Mouse (Mus musculus): ENCODE data around the gene Adgrg5.

Adgrg5 gene

DNA sequence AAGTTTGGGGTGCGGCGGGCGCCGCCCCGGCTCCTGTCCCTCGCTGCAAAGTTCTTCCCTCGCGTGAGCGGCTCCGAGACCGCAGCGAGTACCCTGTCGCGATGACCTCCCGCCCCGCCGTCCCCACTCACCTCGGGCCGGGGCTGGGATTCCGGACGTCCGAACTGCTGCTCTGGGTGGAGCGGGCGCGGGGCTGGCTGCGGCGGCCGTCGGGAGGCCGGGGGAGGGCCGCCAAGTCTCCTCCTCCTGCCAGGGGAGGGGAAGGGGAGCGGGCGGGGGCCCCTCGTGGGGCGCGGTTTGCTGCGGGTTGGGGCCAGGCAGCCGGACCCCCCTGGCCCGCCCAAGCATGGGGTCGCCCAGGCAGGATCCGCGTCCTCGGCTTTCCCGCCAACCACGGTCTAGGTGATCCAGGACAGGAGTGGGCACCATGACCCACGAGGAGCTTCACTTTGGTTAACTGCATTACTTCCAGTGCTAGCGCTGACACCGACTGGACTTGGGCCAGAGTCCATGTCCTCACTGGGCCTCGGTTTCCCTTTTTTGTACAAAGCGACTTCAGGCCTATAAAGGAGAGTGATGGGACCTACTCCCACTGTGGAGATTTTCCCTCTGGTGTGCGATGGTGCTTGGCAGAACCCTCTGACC is 5.5 kb upstream of the Adgrg5 start, which contains the start of gene Ccdc102a:
TSS of gene Ccdc102a (minus strand) at position 248 of the 645 bp plus-strand sequence.
- DNase-seq: peak; percentile 42 to 49

DNA sequence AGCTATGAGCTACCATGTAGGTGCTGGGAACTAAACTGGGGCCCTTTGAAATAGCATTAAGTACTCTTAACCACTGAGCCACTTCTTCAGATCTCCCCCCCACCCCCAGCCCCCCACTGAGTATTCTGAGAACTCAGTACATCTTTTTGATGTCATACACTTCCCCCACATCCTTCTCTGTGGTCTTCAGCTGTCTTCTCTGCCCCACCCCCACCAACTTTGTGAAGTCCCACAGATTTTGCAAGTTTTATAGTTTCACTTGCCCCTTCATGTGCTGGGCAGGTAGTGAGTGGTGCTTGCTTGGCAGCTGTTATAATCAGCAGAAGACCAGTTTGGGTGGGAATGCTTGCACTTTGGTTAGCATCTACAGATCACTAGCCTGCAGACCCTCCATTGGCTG is 4.2 kb upstream of the Adgrg5 start:
- DNase-seq: no peak

DNA sequence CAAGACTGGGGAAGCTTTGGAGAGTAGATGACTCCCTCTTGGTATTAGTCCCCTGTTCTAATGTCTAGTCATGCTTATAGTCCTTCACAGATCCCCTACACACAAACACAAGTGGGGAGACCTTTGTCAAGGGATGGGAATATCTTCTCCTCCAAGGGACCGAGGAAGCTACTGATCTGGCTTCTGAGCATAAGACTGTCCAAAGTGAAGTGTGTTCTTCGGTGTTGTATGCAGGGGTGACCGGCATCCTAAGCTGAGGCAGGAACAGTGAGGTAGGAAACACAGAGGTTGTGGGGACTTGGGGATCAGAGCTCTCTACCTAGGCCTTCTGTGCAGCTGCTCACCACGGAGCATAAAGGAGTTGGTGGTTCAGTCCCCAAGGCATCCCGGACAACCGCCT is 1.3 kb upstream of the Adgrg5 start:
- no peak for DNase-seq

DNA sequence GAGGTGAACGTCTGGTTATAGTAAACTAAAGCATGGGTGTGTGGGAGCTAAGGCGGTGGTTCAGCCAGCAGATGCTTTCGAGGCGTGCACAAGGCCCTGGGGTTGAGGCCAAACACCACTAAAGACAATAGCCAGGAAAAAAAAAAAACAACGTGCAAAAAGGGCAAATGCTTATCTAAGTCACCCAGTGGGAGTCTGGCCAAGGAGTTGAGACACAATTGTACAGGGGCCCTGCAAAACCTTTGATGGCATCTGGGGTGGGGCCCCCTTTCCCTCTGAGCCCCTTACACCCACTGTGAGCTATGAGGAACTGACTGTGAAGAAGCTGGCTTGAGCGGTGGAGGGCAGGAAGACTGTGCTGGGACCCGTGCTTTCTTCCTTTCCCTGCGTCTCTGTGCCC is 892 bp upstream of the Adgrg5 start:
- DNase-seq: no peak

DNA sequence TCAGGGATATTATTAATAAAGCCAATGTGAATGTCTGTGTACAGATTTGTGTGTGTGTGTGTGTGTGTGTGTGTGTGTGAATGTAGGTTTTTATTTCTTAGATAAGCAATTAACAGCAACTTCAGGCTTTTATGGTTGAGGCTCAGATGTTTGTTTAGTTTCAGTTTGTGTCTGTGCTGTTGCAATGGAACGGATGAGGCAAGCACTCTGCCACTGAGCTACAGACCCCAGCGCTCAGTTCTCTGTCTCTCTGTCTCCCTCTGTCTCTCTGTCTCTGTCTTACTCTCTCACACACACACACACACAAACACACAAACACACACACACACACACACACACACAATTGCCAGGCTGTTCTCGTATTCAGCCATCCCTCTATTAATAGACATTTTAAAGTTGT is 4.7 kb downstream of the Adgrg5 start:
- DNase-seq: no peak

DNA sequence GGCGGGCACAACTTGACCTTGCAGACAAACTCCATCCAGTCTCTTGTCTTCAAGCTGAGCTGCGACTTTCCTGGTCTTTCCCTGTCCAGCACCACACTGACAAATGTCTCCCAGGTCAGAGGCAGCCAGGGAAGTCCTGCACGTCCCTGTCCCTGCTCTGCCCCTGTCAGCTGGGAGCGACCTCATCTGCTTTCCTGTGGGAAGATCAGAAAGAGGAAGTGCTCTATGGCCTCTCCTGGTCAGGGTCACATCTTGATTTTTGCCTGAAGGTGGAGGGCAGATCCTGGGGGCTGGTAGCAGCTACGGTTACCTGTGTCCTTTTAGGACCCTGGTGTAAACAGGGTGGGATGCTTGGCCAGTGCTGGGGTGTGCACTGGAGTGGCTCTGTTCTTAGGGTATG is 10.4 kb downstream of the Adgrg5 start:
- no peak for DNase-seq

DNA sequence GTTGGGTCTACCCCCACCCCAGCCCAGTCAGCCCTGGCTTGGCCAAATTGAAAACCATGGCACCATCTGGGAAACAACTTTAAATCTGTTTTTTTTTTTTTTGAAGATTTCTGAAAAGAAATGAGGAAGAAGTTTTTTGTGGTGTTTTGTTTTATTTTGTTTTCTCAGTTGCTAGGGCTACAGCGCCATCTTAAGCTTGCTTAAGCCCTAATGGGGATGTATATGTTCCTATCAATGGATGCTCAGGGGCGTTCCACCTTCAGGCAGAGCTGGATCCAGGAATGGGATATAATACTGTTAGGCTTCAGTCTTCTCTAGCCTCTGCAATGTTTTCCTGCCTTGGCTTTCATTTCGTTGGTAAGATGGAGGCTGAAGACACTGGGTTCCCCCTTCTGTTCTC is 11.7 kb downstream of the Adgrg5 start:
- no peak for DNase-seq

DNA sequence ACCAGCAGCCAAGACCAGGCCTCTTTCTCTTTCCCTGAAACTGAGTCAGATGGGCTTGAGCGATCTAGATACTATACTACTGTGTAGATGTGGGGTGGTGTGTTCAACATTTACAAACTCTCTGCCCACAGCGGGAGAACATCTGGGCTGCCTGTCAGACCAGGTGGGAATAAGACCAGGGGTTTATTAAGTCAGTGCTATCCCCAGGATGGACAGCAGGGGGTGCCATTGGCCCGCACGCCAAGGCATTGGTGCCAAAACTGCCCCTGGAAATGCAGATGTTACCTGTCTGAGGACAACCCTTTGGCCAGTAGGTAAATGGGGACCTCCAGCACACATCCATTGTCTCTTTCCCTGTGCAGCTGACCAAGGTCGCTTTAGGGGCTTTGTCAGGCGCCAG is 19.1 kb downstream of the Adgrg5 start:
- peak; percentile 70 to 76 for DNase-seq

DNA sequence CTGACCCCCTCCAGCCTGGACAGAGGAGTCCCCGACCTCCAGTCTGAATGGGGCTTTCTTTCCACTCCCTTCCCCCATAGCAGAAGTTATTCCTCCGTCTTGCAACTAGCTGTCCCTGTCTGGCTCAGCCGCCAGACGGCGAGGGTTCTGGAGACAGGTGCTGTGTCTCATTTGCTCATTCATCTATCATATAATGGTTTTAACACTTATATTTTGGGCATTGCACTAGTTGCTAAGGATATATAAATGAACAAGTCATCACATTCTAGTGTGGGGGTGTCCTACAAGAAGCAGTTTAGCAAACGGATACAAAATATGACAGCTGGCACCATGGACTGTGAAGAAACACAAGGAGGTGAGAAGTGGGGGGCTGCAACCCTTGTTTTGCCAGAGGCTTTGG is 21.7 kb downstream of the Adgrg5 start:
- DNase-seq: no peak

DNA sequence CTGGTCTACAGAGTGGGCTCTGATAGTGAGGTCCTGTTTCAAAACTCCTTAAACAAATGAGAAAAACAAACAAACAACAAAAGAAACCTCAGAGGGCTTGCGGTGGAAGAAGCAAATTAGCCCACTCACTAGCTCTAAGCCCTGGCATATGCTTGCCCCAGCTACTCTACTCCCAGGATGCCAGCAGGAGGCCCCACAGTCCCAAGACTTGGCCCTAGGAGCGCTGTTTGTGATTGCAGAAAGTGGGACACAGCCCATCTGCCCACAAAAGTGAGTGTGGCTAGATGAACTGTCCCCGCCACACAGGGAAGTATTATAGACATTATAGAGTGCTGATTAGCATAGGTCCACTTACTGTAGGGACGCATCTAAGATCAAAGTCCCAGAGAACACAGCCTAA is 24.9 kb downstream of the Adgrg5 start:
- peak in 1 of 2 experiments; percentile 28 for DNase-seq

DNA sequence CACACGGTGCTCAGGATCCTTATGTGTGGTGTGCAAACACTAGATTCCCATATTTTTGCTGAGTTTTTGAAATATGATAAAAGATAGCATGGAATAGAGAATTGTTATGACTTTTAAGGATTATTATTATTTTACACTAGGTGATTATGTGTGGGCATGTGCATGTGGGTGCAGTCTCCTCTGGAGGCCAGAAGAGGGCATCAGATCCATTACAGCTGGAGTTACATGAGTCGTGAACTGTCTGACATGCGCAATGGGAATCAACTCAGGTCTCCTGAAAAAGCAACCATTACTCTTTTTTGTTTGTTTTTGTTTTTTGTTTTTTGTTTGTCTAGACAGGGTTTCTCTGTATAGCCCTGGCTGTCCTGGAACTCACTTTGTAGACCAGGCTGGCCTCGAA is 25.5 kb downstream of the Adgrg5 start:
- DNase-seq: no peak

DNA sequence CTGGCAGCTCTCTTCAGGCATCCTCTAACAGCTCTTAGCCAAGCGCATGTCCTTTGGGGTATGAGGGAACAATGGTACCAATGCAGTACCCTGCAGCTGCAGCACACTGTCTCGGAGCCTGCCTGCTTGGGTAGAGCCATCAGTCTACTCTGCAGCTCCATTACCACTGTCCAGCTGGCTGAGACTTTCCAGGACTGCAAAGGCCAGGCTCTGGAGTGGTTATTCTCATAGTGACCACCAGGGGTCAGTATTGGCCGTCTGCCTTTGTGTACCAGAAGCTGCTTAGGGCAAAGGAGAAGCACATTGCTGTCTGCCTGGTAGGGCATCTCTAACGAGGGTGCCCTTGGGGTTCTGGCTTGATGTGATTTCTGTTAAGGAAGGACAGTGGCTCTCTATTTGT is 26.6 kb downstream of the Adgrg5 start:
- DNase-seq: peak; percentile 88 to 92

DNA sequence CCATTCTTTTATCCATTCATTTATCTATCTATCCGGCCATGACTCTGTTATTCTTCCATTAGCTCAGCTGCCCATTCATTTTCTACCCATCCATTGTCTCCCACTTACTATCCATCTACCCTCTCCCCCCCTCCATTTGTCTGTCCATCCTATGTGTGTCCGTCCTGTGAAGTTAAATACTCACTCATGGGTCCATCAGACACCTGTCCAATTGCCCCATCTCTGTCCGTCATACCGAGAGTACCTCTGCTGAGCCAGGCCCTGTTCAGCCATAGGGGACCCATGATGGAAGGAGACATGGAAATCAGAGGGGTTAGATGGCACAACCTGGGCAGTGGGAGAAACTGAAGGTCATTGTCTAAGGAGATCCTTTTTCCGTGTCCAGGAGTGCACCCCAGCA is 27.0 kb downstream of the Adgrg5 start:
- DNase-seq: no peak

DNA sequence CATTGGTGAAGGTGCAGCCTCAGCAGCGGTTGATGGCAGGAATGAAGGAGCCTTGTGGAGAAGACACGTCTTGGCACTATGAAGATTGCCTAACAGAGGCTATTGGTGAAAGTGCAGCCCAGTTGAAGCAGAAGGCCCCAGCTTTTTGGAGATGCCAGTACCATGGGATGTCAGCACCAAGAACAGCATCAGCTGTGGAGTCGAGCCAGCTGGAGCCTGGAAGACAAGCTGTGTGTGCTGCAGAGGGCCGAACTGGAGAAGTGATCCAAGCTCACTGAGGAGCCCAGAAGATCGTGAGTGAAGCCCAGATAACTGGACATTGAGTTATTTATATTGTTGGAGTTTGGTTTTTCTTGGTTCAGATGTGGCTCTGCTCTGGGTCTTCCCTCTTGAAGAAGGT is 28.6 kb downstream of the Adgrg5 start:
- peak in 1 of 2 experiments; percentile 42 for DNase-seq

DNA sequence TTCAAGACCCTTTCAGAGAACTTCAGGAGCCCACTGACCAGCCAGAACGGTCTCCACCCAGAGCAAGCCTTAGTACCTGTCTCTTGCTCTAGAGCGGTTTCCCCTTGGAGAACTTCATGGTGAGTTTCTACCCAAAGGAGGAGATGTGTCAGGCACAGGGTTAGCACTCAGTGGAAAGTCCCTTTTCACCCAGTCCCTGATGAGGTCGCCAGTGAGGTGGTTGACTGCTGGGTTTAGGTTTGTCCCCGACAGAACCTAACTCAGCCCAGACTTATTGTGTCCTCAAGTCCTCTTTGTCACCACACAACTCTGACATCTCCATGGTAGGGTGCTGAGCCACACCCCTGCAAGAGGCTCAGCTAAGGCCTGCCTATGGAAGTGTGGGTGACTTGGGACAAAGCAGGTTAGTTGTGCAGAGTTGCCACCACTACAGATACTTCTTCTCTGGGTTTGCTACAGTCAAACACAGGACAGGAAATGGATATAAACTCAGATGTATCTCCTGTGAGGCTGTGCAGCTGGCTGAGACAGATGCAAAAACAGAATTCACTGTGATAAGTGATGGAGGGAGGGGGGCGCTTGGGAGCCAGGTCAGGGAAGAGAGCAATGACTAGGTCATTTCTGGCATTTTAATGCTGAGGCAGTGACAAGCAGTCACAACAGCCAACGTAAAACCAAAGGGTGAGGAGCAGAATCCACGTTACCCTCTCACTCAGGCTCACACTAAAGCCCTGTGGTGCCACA is 30.3 kb downstream of the Adgrg5 start:
- no peak for DNase-seq

DNA sequence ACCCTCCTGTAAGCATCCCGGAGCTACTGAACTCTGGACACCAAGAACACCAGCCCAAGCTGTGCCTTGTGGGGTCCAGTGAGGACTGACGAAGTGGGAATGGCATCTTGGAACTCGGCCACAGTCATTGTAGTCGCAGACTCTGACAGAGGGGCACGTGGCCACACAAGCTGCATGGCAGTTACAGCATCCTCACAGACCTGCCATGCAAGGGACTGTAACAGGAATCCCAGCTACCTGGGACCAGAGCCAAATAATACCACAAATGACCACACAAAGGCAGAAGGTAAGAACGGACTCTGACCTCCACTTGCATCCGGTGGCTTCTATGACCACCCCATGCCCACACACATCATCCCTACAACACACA is 30.9 kb downstream of the Adgrg5 start:
- peak; percentile 59 to 63 for DNase-seq

DNA sequence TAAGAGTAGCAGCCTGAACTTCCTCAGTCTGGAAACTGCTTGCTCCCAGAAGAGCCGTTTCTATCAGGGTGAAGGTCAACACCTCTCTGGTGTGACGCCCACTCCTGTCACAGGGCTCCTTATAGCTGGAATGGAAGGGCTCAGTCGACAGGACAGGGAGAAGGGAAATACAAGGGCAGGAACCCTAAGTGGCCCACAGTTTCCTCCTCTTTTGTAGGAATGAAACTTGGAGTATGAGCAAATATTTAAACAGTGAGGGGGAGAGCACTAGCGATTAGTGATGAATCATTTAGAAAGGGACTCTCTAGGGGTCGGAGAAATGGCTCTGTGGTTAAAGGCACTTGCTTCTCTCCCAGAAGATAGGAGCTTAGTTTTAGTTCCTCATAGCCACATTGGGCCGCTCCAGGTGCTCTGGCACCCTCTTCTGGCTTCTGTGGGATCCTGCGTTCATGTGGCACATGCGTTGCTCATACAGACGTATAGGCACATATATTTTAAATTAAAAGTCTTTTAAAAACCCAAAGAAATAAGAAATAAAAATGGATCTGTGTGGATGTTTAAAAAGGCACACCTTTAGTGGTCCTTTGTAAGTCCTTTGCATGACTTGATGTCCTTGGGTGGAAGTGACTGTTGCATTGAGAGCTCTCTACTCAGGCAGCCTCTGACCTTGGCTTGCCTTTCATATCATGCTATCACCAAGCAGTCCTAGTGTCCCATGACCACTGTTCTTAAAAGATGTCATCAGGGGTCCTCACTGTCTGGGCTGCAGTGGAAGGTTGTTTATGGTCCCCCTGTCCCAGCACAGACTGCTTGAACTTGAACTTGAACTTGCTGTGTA is 31.6 kb downstream of the Adgrg5 start:
- DNase-seq: peak; percentile 59 to 63

DNA sequence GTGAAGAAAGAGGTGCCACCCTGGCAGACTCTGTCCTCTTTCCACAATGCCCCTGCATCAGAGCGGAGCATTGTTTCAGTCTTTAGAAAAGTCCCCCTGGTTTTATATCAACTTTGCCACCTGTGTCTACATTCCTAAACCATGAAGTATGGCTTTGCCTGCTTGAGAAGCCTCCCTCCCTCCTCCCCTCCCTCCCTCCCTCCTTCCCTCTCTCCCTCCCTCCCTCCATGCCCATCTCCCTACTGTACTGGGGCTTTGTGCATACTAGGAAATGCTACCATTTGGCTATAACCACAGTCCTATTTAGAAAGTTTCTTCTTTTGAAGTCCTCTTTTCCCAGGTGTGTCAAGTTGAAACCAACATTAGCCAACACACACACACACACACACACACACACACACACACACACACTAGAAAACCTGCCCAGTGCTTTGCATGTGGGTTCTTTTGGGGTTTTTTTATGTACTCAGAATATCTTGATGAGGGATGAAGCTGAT is 32.6 kb downstream of the Adgrg5 start:
- DNase-seq: no peak

DNA sequence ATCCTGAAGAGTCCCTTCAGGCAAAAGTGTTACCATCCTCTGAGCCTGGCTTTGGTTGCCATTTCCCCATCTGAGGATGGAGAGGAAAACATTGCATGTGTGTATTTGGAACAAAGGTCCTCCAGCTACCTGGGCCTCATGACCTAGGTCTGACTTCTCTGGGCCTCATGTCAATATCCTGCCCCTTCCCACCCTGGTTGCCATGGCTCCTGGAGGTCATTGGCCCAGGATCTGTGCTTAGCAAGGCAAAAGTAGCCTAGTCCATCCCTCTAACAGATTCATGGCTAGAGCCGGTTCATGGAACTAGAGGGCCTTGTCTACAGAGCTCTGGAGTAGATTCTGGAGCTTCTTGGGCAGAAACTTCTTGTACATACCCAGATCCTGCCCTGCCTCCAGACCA is 38.7 kb downstream of the Adgrg5 start:
- DNase-seq: no peak

DNA sequence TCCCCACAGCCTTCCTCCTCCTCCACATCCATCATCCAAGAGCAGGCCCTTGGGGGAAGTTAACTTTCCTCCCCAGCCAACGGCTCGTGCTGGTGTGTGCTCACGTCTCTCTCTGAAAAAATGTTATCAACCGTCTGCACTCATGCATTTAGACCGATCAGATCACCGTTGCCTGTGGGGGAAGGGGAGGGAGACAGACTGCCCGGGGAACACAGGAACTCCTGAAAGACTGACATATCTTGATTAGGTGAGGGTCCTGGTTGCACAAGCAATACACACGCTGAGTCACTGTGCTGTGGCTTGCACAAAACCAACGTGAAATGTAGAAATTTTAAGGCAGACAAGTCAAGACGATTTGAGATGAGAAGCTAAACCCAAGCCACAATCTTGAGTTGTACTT is 41.3 kb downstream of the Adgrg5 start:
- no peak for DNase-seq

DNA sequence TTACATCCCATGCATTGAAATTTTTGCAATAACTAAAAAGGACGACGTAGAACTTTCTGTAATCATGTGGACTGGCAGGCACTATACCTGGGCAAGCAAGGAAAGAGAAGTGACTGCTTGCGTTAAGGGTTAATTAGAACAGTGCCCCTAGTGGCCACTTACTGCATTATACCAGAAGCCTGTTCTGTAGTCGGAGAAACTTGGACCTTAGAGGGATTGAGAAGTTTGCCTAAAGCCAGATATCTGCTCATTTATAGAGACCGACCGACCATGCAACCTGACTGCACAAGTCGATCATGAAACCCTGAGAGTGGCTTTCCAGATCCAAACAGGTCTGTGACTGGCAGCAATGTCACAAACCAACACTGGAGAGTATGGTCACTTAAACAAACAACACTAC is 43.1 kb downstream of the Adgrg5 start:
- peak; percentile 73 to 80 for DNase-seq

DNA sequence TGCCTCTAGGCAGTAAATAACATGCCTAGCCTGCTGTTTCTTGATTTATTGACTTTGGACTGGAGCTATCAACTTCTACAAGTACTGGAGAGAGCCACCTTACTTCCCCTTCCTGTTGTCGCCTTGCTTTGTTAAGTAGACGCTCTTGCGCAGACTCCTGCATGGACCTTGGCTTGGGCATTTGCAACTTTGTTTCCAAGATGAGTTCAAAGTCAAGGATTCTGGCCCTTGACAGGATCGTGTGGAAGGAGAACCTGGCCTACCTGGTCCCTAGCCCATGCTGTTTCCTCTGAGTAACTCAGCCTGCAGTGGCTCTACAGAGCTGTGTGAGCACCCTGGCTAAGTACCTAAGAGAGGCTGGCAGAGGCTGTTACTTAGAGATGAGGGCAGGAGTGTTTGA is 43.6 kb downstream of the Adgrg5 start:
- DNase-seq: no peak

DNA sequence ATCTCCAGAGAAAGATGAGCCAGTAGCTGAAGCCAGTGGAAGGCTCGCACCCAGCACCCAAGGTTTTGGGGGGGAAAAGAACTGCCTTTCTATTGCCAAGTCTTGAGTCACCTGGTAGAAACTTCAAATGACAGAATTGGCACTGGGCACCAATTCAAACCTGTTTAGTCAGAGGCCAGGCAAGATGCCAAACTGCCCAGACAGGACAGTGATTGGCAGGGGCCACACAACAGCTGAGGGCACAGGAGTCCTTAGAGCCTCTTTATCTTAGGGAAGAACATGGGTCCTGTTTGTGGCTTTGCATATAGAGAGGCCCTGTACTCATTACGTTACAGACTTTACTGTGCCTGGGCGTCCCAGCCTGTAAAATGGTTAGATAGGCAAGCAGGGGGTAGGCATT is 44.1 kb downstream of the Adgrg5 start:
- peak in 1 of 2 experiments; percentile 60 for DNase-seq

DNA sequence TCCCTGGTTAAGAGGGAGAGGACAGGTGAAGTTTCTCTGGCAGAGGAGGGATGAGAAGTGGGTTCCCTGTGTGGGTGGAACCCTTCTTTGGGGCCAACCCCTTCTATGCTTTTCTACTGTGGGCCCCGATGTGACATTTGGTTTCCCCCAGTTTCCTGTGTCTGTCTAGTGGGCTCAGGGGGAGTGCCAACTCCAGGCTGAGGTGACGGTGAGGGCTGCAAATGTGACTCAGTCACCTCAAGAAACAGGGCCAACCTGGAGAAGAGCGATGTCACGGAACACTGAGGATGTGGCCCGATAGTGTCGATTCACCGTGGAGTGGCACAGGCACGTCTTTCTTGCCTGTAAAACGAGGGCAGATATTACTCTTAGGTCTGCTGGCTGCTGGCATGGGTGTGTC is 49.8 kb downstream of the Adgrg5 start:
- DNase-seq: no peak

Measured in cerebellum, postnatal 10 days (tissue).